Mouse (Mus musculus): ENCODE measurements around the gene Fuca1. TPM values are rescaled to one million over a fixed set of nuclear protein-coding genes. Genes with fewer than 3 reads are reported as not detected.
"Not testable (repeated sequence)": the region's sequence is repeated elsewhere in the genome, so short reads cannot be mapped to it uniquely, and the experiment has no call there.

The Fuca1 gene
- polyA plus RNA-seq, 1 experiment from 2014 or later = 63.5 TPM

DNA sequence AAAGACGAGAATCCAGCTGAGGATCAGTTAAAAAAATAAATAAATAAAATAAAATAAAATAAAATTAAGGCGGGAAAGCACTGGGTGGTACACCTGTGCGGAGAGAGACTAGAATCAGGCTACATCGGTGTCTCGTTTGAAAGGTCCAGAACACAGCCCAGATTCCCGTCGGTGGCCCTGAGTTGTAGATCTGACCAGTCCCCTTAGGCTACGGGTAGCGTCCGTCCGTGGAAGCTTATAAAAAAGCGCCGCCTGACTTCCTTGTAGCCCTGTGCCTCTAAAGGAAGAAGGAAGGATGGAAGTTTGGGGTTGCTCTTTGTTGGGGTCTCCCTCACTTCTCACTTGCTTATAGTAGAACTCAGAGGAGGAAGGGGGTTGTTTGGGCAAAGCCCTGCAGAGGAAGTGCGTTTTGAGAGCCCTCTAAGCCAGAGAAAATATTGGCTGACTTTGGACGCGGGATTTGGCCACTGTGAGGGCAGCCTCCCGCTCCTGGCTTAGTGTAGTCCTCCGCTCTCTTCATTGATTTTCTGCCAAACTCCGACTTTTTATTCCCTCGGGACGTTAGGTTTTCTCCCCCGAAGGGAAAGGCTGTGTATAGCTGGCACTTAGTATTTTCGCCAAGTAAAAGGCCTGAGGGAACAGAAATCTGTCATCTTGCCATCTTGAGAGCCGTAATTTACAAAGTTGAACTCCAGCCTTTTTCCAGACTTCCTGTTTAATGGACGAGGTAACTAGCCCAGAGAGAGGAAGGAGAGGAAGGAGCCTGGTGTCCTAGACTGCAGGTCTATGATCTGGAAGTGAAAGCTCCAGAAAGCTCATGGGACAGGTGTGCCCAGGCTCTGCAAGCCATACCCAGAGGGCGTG lies 954 bp downstream of the Fuca1 start:
- peak; percentile 23 for DNase-seq (ENCODE audit: low spot score)

DNA sequence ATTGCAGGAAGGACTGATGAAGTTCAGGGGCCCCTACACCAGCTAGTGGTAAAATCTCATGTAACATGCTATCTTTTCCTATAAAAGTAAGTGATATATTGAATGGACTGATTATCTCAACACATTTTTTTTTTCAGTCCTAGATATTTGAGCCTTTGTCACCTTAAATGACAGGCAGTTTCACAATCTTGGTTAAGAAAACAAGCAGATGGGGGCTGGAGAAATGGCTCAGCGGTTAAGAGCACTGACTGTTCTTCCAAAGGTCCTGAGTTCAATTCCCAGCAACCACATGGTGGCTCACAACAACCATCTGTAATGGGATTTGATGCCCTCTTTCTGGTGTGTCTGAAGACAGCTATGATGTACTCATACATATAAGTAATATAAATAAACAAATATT lies 1.7 kb downstream of the Fuca1 start:
- DNase-seq (ENCODE audit: low spot score) = no peak

DNA sequence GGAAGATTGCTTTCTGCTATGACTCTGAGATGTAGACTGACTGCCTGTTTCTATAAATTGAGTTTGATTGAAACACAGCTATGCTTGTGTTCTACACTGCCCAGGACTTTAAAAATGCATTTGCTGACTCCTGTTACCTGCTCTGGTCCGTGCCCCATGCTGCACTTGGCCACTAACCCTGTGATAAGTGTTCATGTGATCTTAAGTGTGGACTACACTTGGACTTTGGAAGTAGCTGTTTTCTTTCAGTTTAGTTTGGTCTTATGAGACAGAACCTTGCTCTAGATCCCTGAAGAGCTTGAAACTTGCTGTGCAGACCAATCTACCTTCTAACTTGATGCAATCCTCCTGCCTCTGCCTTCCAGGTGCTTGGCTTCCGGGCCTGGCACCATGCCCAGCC lies 3.9 kb downstream of the Fuca1 start:
- no peak for DNase-seq (ENCODE audit: low spot score)

DNA sequence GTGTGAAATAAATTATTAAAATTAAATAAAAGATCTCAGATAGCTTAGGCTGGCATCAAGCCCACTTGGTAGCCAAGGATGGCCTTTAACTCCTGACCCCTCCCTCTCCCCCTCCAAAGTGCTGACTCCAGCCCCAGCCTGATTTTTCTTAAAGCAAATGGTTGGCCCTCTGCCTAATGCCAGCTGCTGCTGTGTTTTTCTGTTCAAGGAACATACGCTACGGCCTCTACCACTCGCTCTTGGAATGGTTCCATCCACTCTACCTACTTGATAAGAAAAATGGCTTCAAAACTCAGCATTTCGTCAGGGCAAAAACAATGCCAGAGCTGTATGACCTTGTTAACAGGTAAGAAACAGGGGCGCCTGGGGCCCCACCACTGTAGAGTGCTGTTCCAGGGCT lies 4.8 kb downstream of the Fuca1 start:
- no peak for DNase-seq (ENCODE audit: low spot score)

DNA sequence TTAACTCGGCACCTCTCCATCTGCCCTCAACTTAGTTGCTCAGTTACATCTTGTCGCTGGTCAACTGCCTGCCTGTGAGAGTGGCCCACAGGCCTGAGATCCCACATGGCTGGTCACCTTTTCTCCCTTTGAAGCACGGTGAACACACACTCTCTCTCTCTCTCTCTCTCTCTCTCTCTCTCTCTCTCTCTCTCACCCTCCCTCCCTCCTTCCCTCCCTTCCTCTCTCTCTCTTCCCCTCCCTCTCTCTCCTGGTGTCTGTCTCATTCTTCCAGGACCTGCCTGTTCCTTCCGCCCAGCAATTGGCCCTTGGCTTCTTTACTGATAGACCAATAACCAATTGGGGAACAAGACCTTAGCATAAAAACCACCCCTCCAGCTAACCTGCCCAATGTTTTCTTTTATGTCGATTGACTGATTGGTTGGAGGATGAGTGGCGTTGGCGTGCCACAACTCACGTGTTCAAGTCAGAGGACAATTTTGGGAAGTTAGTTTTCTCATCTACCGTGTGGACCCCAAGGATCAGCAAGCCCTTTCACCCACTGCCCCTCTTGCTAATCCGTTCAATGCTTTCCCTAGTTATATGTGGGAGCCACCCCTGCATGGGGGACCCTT lies 5.8 kb downstream of the Fuca1 start:
- no peak for DNase-seq (ENCODE audit: low spot score)

DNA sequence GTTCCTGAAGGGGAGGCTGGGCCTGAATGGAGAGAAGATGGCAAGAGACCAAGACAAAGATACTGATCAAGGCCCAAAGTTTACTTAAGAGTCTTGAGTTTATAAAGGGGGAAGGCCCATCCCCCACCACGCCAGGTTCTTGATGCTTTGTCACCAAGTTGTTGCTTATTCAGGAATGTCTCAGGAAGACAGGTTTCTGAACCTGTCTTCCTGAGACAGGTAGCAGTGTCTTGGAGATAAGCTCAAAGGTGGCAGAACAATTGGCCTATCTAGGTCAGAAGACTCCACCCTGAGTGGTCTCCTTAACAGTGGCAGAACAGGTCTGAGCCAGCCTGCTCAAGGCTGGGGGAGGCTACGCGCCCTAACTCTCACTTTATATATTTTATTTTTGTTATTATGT lies 6.3 kb downstream of the Fuca1 start:
- DNase-seq (ENCODE audit: low spot score) = no peak

DNA sequence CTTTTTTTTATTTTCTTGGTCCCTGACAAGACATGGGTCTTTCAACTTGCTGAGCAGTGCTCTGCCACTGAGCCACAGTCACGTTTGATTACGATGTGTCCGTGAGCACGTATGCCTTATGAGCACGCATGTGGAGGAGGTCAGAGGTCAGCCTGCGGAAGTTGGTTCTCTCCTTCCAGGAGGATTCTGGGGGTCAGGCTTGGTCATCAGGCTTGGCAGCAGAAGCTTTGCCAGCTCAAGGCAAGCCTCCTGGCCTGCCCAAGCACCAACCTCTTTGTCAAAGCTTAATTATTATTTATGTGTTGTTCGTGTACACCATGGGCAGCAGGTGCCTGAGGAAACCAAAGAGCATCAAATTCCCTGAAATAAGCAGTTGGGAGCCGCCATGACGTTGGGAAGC lies 7.8 kb downstream of the Fuca1 start:
- no peak for DNase-seq (ENCODE audit: low spot score)

DNA sequence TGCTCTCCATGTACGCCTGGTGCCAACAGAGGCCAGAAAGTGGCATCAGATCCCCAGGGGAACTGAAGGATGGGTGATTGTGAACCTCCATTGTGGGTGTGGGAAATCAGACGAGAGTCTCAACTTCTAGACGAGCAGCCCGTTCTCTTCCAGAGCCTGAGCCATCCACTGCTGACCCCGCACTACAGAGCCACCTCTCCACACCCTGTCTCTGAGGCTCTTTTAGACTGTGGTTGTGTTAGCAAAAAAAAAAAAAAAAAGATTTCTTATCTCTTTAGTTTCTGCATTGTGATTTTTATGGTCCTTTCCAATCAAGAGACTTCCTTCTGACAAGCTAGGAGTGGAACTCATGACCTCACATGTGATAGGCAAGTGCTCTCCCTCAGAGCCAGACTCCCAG lies 8.9 kb downstream of the Fuca1 start:
- no peak for DNase-seq (ENCODE audit: low spot score)

DNA sequence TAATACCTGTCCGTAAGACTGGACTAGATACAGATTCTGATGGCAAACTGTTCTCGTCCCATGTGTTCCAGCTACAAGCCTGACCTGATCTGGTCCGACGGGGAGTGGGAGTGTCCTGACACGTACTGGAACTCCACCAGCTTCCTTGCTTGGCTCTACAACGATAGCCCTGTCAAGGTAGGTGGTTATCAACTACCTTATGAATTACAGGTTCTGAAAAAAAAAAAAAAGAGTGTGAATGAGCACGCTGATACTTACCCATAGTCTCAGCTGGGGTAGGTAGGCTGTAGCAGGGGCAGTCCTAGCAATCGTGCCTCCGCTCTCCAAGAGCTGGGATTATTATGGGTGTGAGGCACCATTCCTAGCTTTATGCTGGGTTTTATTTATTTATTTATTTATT lies 9.3 kb downstream of the Fuca1 start:
- DNase-seq (ENCODE audit: low spot score) = no peak

DNA sequence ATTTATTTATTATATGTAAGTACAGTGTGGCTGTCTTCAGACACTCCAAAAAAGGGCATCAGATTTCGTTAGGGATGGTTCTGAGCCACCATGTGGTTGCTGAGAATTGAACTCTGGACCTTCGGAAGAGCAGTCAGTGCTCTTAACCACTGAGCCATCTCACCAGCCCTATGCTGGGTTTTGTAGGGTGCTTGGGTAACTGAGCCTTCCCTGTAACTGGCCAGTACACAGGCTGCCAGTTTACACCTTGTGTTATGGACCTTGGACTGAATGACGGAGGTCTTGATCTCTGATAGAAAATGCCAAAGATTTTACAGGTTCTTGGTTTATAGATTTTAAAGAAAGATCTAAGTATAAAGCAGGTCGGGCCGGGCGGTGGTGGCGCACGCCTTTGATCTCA lies 9.7 kb downstream of the Fuca1 start:
- DNase-seq (ENCODE audit: low spot score) = no peak

DNA sequence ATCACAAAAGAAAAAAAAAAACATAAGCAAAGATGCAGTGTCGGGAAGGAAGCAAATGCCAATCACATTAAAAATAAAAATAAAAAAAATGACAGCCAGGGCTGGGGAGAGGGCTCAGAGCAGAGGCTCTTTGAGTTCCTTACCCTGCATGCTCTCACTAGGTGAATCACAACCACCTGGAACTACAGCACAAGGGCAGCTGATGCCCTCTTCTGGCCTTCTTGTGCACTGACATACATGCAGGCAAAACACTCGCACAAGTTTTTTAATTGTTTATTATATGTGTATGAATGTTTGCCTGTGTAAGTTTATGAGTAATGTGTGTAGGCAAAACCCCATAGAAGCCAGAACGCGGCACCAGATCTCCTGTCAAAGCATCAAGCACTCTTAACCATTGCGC lies 11.3 kb downstream of the Fuca1 start:
- DNase-seq (ENCODE audit: low spot score) = peak; percentile 70

DNA sequence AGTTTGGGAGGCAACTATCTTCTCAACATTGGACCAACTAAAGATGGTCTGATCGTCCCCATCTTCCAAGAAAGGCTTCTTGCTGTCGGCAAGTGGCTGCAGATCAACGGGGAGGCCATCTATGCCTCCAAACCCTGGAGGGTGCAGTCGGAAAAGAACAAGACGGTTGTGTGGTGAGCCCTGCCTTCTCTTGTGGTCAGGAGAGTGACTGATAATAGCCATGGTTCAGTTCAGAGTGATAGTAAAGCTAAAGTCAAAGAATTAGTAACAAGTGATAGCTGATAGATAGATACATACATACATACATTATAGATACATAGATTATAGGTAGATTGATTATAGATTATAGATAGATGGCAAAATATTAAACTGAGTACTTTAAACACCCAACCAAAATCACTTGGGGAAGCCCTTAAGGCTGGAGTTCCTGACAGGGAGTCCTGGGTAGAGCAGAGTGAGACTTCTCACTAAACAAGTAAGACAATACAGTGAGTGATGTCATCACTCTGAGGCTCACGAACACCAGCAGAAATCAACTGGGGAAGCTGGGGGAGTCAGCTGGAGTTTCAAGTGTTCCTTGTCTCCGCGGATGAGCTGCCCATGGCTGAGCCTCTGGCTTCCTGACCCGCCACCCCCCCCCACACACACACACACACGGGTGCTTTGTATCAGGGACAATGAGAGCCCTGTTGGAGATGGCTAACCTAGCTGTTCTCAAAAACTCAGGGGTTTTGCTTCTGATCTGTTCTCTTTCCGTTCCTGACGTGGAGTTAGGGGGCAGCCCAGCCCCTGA lies 14.4 kb downstream of the Fuca1 start:
- DNase-seq (ENCODE audit: low spot score) = no peak

DNA sequence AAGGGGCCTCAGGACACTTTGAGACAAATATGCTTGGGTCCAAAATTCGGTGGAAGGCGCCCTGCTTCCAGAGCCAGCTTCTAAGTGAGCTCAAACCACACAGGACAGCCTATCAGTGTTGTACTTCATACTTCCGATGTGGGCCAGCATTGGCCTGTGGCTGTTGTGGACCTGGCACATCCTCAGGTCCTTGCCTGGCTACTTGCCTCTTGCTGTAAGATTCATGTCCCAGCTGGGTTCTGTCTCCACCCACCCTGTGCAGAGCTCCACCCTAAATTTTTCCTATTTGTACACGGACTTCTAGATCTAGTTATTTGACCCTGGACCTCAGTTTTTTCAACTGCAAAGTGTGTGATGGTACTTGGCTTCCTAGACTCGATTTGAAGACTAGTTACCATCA lies 15.0 kb downstream of the Fuca1 start:
- DNase-seq (ENCODE audit: low spot score) = no peak

DNA sequence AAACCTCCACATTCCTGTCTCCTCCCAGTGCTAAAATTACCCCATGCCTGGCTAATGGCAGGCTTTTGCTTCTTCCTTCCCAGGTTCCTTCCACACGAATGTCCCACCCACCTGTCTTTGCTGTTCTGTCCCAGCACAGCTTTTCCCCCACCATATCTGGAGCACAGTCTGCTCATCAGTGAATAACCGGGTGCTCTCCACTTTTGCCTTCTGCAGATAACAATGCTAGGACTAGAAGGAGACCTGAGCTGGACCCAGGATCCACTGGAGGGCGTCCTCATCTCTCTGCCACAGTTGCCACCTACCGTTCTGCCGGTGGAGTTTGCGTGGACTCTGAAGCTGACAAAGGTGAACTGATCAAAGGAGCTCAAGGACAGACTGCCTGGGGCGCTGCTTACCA lies 18.3 kb downstream of the Fuca1 start:
- DNase-seq (ENCODE audit: low spot score) = no peak

DNA sequence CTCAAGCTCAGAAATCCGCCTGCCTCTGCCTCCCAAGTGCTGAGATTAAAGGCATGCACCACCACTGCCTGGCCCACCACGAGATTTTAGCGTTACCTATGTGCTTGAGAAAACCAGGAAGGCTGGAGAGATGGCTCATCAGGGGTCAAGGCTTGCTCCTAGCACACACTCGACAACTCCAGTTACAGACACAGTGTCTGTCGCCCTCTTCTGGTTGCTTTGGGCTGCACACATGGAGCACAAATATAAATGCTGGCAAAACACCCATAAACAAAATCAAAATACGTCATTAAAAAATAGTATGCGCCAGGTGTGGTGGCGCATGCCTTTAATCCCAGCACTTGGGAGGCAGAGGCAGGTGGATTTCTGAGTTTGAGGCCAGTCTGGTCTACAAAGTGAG lies 20.5 kb downstream of the Fuca1 start:
- not testable (repeated sequence) for DNase-seq (ENCODE audit: low spot score)

DNA sequence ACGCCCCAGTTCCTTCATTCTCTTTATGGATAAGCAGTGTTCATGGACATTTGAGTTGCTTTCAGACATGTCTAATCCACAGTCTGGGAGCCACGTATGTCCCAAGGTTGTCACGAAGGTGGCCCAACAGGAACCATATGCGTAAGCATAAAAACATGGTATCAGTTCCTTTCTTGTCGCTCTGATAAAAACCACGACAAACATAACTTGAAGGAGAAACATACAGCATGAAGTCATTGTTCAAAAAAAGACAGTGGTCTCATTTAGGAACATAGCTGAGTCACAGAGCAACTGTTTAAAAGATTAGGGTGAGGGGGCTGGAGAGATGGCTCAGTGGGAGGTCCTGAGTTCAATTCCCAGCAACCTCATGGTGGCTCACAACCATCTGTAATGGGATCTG lies 21.7 kb downstream of the Fuca1 start:
- no peak for DNase-seq (ENCODE audit: low spot score)

DNA sequence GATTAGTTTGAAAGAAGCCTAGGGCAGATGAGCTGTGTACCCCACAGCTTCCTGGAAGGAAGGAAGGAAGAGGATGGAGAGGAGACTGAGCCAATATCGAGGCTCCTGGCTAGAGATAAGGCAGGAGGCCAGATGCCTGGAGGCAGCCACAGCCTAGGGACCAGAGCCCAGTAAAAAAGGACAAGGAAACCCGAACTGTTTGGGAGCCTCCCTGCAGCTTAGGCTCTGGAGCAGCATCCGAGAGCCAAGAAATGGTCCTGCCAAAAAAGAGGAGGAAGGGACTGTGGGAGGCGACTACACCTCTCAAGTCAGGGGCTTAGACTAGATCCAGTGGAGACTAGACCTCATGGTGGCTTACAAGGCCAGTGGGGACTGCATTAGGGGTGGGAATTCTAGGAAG lies 22.9 kb downstream of the Fuca1 start:
- DNase-seq (ENCODE audit: low spot score) = no peak

DNA sequence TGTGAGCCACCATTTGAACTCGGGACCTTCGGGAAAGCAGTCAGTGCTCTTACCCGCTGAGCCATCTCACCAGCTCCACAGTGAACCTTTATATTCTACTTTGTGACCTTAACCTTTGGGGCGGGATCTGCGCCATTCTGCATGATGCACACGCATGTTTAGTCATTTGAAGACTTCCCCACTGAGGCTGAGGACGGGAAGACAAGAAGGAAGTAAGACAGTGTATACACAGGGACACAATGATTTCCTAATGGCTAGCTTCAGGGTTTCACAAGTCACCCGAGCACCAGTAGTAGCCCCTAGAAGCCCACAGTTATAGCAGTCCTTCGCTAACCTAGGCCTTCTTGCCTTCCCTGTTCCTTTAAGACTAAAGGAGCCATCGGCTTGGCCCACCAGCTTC lies 25.2 kb downstream of the Fuca1 start:
- no peak for DNase-seq (ENCODE audit: low spot score)

DNA sequence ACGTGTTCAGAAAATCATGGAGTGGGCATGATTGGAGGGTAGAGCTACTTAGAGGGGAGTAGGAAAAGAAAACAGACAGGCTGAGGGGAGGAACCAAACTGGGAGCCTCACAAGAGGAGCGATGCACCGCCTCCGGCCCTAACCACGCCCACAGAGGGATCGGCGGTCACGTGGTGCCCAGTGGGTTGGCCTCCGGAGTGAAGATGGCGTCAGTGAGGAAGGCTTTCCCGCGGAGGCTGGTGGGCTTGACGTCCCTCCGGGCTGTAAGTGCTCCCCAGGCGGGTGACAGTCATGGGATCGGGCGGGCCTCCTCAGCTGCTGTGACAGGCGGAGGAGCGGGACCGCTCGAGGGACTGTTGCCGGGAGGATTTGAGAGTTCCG lies 25.7 kb downstream of the Fuca1 start, which contains the start of gene Hmgcl:
TSS of gene Hmgcl (plus strand) at position 171 of the 381 bp plus-strand sequence.
- peak; percentile 93 for DNase-seq (ENCODE audit: low spot score)

DNA sequence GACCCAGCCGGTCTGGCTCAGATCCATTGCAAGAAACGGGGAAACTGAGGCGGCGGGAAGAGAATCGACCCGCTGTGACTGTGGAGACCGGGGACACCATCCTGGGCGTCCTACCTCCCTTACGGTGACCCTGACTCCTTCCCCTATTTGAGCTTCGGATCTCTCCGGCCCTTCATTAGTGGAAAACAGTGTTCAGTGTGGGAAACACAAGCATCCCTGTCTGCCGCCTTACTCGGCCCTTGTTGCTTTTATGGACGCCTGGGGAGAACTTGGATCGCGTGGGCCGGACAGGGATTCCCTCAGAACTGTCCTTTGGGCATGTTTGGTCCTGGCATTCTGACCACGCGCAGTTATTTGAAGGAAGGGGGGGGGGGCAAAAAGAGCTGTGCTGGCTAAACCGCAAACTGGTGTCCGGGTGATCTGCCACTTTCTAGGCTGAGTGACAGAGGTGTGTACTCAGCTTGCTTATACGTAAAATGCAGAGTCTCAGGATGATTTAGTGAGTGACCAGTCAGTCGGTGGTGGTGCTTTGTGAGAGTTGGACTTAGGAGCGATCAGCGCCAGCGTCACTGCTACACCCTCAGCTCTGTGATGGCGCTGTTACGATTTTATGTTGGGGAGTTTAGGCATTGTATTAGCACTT lies 26.2 kb downstream of the Fuca1 start:
- no peak for DNase-seq (ENCODE audit: low spot score)

DNA sequence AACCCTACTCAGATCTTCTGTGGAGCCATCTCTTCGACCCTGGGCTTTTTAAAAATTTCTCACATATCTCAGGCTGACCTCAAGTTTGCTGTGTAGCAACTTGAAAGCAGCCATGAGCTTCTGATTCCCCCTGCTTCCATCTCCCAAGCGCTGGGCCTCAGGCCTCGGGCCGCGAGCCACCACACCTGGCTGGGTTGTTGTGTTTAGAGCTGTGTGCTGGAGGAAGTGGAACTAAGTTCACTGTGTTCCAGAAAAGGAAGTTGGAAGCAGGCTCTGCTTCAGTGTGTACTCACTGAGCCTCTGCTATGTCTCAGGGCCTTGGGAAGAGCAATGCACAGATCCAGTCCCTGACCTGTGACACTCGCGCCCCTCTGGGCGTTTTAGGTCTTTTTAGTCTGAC lies 27.6 kb downstream of the Fuca1 start:
- no peak for DNase-seq (ENCODE audit: low spot score)

DNA sequence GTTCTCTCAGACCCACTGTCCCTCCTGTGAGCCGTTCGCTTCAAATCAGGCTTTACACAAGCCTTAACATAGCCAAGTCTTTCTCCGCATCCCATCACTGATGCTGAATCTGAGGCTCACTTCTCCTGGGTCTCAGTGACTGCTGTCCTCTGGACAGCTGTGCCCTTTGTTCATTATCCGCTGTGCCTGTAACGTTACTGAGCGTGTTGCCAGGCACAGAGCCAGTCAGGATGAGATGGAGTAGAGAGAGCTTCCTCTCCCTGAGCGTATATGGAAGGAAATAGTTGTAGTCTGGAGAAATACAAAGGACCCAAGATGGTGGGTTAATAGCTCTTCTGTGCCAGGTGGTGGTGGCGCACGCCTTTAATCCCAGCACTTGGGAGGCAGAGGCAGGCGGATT lies 28.9 kb downstream of the Fuca1 start:
- no peak for DNase-seq (ENCODE audit: low spot score)
